Mouse (Mus musculus): ENCODE data around the gene Csmd2. TPM values are rescaled to one million over a fixed set of nuclear protein-coding genes. Genes with fewer than 3 reads are reported as not detected.

The Csmd2 gene
- polyA plus RNA-seq, 1 experiment, result not detected

GRCm38 (mm10) chr4:128401591-128401990 lies 413.9 kb downstream of the Csmd2 start:
- Histone ChIP-seq H3K27ac (replicated peaks; ENCODE audit: low read depth, low read length) (no peak overlapping the region), H3K4me1 (ENCODE audit: control insufficient read depth, insufficient read depth, insufficient read length, low read length) (no peaks in the 10 kb centered on the region), H3K4me3 (ENCODE audit: insufficient read depth, low read depth, low read length) (no peak overlapping the region)

DNA sequence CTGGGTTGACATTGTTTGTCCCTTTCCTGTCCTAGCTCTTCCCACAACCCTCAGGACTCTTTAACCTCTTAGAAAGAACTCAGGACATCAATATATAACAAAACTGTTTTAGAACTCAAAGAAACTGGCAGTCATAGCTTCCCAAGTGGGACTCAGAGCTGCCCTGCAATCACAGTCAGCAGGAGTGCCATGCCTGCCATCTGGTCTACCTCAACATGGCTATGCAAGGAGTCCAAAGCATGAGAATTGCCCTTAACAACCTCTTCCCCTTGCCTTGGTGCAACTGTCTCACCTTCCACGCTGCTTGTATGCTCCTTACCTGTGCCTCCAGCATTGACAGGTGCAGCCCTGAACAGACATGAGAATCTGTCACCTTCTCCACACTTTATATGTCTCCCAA lies 415.0 kb downstream of the Csmd2 start:
- Histone ChIP-seq H3K27ac (replicated peaks; ENCODE audit: low read depth, low read length) (no peak overlapping the region), H3K4me3 (ENCODE audit: insufficient read depth, low read depth, low read length) (no peak overlapping the region), H3K4me1 (ENCODE audit: control insufficient read depth, insufficient read depth, insufficient read length, low read length) (no peaks in the 10 kb centered on the region)

DNA sequence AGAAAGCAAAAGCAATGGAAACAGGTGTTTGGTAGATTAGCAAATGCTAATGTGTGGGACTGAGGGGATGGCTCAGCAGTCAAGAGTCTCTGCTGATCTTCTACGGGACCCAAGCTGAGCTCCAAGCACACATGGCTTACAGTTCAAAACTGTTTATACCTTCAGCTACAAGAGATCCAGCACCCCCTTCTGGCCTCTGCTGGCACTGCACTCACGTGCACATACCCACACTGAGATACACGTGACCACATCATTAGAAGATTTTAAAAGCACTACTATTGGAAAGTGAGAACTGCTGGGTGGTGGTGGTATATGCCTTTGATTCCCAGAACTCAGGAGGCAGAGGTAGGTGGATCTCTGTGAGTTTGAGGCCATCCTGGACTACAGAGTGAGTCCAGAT lies 417.9 kb downstream of the Csmd2 start:
- Histone ChIP-seq H3K4me1 (ENCODE audit: control insufficient read depth, insufficient read depth, insufficient read length, low read length) (no peaks in the 10 kb centered on the region), H3K4me3 (ENCODE audit: insufficient read depth, low read depth, low read length) (no peak overlapping the region), H3K27ac (replicated peaks; ENCODE audit: low read depth, low read length) (no peak overlapping the region)

DNA sequence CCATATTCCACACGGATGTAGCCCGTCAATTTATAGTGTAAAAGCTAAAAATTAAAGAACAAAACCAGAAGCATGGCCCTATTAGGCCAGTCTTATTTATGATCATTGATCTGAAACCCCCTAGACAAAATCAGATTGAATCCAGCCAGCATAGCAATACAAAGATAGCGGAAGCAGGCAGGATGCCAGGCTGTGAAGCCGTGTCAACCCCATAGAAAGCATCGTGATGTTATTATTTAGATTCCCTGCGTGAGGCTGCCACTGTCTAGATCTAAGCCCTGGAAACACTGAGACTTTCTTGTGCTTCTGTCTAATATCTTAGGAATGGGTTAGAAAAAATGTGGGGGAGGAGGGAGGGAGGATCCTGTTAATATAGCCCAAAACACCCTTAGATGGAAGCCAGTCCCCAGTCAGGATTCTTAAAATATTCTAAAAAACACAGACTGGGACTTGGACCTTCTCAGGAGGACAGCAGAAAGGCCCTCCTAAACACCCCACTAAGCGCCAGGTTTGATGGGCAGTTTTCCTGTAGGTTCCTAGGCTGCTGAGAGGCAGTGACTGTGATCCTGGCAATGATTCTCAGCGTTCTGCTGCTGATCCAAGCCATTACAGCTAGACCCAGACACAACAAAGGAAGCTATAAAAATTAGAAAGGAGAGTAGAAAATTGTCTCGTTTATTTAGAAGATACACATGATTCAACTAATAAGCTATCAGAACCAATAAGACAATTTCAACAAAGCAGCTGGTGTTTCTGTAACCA lies 419.6 kb downstream of the Csmd2 start:
- Histone ChIP-seq H3K4me1 (ENCODE audit: control insufficient read depth, insufficient read depth, insufficient read length, low read length) (no peaks in the 10 kb centered on the region), H3K4me3 (ENCODE audit: insufficient read depth, low read depth, low read length) (no peak overlapping the region), H3K27ac (replicated peaks; ENCODE audit: low read depth, low read length) (no peak overlapping the region)

DNA sequence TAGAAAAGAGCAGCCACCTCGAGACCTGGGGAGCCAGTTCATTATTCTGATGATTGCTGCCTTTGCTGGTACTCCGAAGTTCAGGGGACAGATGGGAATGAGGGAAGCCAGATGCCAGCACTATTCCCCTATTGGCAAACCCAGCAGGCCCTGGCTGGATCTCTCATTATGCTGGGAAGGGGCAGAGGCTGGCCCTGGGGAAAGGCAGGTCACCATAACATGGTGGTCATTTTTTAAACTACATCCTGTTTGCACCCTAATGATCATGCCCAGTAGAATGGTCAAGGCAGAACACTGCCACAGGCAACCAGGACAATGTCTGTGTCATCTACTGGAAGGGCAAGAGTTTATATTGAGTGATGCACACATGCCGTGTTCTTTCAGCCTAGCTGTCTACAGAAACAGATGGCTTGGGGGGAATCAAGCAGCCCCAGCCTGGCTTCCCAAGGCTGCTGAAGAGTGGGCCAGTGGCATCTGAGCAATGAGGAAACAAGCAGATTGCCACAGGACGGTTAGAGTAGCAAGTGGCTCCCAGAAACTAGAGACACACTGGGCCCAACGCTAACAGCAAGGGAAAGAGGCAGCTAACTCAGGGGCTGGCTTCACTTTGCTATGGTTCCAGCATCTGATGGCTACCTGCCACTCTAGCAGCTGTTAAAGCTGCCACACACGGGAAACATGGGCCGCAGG lies 424.4 kb downstream of the Csmd2 start:
- Histone ChIP-seq H3K4me1 (ENCODE audit: control insufficient read depth, insufficient read depth, insufficient read length, low read length) (no peaks in the 10 kb centered on the region), H3K27ac (replicated peaks; ENCODE audit: low read depth, low read length) (no peak overlapping the region)

GRCm38 (mm10) chr4:128414741-128415140 lies 427.1 kb downstream of the Csmd2 start:
- Histone ChIP-seq H3K27ac (replicated peaks; ENCODE audit: low read depth, low read length) (no peak overlapping the region), H3K4me1 (ENCODE audit: control insufficient read depth, insufficient read depth, insufficient read length, low read length) (no peaks in the 10 kb centered on the region), H3K4me3 (ENCODE audit: insufficient read depth, low read depth, low read length) (no peak overlapping the region)

More for the DNA sequence above, 424.4 kb downstream of the Csmd2 start:
- no peak overlapping the region for H3K4me3 ChIP-seq (ENCODE audit: insufficient read depth, low read depth, low read length)

DNA sequence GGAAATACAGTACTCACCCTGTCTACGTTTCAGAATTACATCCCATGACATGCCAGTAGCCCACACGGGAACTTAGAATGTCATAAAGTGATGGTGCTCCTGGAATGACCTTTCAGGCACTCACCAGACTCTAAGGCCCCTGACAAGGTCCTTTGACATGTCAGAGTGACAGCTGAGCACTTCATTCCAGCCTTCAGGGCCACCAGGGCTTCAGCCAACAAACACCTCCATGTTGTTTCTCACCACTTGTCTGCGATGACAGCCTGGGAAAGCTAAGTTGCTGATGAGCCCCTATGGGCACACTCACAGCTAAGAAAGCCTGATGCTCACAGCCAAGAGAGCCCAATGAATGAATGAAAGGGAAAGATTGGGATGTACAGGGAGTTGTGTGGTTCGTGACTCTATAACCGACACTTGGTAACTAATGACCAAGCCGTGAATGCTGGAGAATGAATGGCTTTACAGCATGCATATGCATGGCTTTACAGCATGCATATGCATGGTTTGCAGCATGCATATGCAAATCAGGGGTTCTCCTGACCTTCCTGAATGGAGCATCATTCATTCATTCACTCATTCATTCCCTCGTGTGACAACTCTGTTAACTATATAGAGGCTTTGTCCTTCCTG lies 432.4 kb downstream of the Csmd2 start:
- Histone ChIP-seq H3K4me3 (ENCODE audit: insufficient read depth, low read depth, low read length) (no peak overlapping the region), H3K27ac (replicated peaks; ENCODE audit: low read depth, low read length) (no peak overlapping the region), H3K4me1 (ENCODE audit: control insufficient read depth, insufficient read depth, insufficient read length, low read length) (no peaks in the 10 kb centered on the region)

- Histone ChIP-seq H3K4me1 (ENCODE audit: control insufficient read depth, insufficient read depth, insufficient read length, low read length) (no peaks in the 10 kb centered on the region), H3K4me3 (ENCODE audit: insufficient read depth, low read depth, low read length) (no peak overlapping the region), H3K27ac (replicated peaks; ENCODE audit: low read depth, low read length) (no peak overlapping the region)
Measured at GRCm38 (mm10) chr4:128422486-128422885, 434.8 kb downstream of the Csmd2 start.

DNA sequence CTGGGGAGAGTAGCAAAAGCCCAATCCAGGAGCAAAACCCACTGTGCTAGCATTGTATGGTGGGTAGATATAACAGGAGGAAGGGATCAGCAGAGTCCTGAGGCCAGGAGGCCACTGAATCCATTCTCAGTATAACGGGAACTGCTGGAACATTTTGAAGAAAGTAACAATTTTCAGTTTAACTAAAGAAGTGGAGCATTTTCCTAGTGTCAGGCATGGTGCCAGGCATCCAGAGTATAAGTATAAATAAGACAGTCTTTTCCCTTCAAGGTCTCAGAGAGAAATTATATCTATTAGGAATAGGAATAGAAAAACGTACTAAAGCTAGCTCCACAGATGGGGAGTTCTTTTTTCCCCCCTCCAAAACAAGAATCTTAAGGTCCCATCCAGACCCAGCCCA lies 437.7 kb downstream of the Csmd2 start:
- no peak overlapping the region for H3K27ac ChIP-seq (replicated peaks; ENCODE audit: low read depth, low read length)
- no peak overlapping the region for H3K4me3 ChIP-seq (ENCODE audit: insufficient read depth, low read depth, low read length)
- H3K4me1 ChIP-seq (ENCODE audit: control insufficient read depth, insufficient read depth, insufficient read length, low read length), result no peaks in the 10 kb centered on the region

DNA sequence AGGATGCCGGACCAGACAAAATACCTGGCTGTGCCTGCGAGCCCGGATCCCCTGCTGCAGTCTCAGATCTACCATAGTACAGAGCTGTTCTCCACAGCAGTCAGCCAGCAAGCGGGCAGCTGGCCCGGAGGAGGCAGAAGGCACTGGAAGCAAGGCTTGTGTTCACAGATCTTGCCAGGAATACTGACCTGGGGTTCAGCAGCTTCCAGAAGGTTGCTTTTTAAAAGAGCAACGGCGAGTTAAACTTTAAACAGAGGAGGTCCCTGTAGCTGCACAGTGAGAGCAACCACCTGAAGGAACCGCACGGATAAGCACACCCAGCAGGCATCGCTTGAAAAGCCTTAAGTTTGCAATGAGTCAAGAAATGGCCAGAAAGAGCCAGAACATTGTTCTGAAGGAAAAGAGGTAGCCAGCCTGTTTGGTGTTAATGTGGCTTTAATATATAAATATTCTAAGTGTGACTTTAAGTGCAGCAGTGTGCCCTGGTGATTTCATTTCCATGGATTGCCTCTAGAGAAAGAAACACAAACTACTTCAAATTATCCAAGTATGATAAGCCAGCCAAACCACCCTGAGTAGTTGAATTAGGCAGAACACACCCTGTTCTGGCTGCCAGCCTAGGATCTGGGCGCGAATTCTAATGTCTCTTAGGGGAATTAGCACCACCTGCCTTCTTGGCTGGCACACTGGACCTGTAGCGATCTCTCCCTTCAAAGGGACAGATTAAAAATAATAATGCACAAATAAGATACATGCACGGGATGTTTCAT lies 439.8 kb downstream of the Csmd2 start:
- H3K4me1 ChIP-seq (ENCODE audit: control insufficient read depth, insufficient read depth, insufficient read length, low read length), result no peaks in the 10 kb centered on the region
- H3K4me3 ChIP-seq (ENCODE audit: insufficient read depth, low read depth, low read length), result no peak overlapping the region
- no peak overlapping the region for H3K27ac ChIP-seq (replicated peaks; ENCODE audit: low read depth, low read length)

DNA sequence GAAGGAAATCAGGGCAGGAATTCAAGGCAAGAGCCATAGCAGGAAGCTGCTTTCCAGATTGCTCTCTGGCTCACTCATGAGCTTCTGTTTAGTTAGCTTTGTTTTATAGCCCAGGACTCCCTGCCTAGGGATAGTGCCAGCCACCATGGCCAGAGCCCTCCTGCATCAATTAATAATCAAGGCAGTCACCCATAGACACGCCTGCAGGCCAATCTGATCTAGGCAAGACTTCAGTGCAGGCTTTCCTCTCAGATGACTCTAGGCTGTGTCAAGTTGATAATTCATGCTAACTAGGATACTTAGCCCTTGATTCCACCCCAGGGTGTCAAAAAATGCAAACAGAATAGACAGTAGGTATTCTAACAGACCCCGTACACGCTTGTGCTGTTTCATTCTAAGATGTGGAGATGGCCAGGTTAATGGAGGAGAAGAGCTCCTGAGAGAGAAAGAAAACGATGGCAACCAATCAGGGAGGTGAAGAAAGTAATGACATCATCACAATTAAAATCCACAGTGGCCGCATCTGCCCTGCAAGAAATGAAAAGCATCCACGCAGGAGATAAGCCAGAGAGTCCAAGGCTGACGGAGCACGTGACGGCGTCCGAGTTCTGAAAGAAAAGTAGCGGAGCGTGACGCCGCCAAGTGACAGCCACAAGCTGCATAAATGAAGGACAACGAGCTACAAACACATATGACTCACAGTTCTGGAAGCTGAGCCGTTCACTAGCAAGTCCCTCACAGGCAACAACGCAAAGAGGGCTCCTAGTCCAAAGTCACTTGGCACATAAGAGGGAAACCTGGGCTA lies 440.8 kb downstream of the Csmd2 start:
- Histone ChIP-seq H3K4me3 (ENCODE audit: insufficient read depth, low read depth, low read length) (no peak overlapping the region), H3K27ac (replicated peaks; ENCODE audit: low read depth, low read length) (no peak overlapping the region), H3K4me1 (ENCODE audit: control insufficient read depth, insufficient read depth, insufficient read length, low read length) (no peaks in the 10 kb centered on the region)

DNA sequence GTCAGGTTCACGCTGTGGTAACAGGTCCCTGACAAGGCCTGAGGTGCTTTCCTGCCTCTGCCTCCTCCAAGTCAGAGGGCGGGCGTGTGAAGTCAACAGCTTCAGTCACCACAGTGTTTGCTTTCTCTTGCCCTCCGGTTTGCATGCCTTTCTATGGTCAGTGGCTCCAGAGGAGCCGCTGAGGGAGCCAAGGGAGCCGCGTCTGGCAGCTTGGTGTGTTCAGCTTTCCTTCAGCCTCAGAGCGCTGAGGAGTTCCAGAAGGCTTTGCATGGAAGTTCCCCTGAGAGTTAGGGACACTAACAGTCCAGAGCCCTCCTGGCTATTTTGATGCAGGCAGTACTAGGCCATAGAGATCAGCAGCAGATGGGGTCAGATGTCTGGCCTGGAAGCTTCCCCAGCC lies 441.9 kb downstream of the Csmd2 start:
- Histone ChIP-seq H3K27ac (replicated peaks; ENCODE audit: low read depth, low read length) (no peak overlapping the region), H3K4me3 (ENCODE audit: insufficient read depth, low read depth, low read length) (no peak overlapping the region), H3K4me1 (ENCODE audit: control insufficient read depth, insufficient read depth, insufficient read length, low read length) (no peaks in the 10 kb centered on the region)

DNA sequence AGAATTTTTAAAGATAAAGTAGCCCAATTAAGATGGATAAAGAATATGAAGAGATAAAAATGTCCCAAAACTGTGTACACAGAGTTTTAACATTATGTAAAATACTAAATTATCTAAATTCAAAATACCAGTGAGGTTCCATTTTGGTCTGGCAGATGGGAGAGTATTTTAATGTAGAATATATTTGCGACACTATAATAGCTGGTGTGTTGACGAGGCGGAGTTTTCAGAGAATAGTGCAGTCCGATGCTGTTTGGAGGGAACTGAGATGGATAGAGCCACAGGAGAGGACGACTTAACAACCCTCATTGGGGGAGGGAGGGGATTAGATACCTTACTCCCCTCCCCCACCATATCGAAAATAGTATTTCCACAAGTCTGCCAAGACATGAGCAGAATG lies 452.9 kb downstream of the Csmd2 start:
- H3K27ac ChIP-seq (replicated peaks; ENCODE audit: low read depth, low read length), result no peak overlapping the region
- H3K4me1 ChIP-seq (ENCODE audit: control insufficient read depth, insufficient read depth, insufficient read length, low read length), result no peaks in the 10 kb centered on the region
- no peak overlapping the region for H3K4me3 ChIP-seq (ENCODE audit: insufficient read depth, low read depth, low read length)

- H3K4me1 ChIP-seq (ENCODE audit: control insufficient read depth, insufficient read depth, insufficient read length, low read length), result no peaks in the 10 kb centered on the region
- no peak overlapping the region for H3K27ac ChIP-seq (replicated peaks; ENCODE audit: low read depth, low read length)
- H3K4me3 ChIP-seq (ENCODE audit: insufficient read depth, low read depth, low read length), result no peak overlapping the region
Measured at GRCm38 (mm10) chr4:128441228-128441627, 453.6 kb downstream of the Csmd2 start.
